Mouse (Mus musculus): ENCODE measurements around the gene Stoml1.

DNA sequence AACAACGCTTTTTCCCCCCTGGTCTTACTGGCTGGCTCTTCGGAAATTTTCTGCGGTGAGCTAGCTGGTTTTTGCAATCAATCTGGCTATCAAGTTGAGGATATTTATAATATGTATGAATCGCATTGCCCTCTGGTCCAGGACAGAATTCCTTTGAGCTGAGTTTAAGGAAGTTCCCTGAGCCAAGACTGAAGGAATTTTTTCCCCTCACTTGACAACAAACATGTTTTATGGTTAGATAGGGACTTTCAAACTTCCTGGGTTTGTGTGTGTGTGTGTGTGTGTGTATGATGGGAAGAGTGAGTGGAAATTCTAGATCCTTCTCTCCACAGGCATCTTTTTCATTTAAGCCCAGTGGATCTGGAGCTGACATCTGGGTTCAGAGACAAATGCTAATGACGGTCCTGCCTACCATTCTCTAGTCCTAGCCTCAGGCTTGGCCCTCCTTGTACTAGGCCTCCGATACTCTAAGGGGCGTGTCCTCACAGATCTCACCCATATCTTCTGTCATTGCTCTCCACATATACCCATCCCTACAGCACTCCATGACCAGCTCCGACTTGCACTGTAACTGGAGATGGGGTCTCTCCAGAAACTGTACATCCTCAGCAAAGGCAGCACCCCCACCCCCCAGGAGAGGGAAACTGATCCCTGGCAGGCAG is 38.3 kb upstream of the Stoml1 start:
- TF ChIP-seq CTCF (IDR thresholded peaks at IDR 0.05): no peak
- TF ChIP-seq EP300 (IDR thresholded peaks at IDR 0.05): peak; percentile 61; the same call in 1 of the 2 replicates

All from lung, postnatal 0 days (tissue).